25 mouse cellular contexts compared by ENCODE assay signal in genomic region chr19:44833391-44833790, GRCm38 (mm10).
DNase-seq lines count a peak whose midpoint lies in the region; ATAC-seq and TF ChIP-seq lines count a peak whose summit lies in the region.
"Had no signal": no experiment of that assay in that cellular context is flagged by ENCODE, and none has a peak within 500 bp of the region (broad histone marks: within the 10 kb centered on the region; RNA-seq: fewer than 3 reads in every experiment).

No protein-coding gene starts in this region.

- TF ChIP-seq CTCF in forebrain, postnatal 0 days (IDR thresholded peaks at IDR 0.05; ENCODE audit: low read depth), result no peak

- no peaks in the 10 kb centered on the region for H3K4me1 ChIP-seq in forebrain, postnatal 0 days (ENCODE audit: insufficient read depth)
- H3K4me1 ChIP-seq in forebrain, embryonic 12.5 days, result peaks cover 31% of the 10 kb centered on the region
- H3K4me1 ChIP-seq in kidney, embryonic 15.5 days, result peaks cover 67% of the 10 kb centered on the region
- H3K4me1 ChIP-seq in liver, embryonic 12.5 days, result peaks cover 9% of the 10 kb centered on the region; the same call in 1 of the 2 replicates

- WGBS in forebrain, postnatal 0 days, result 30% methylated on average over 1 of the region's 1 CpGs
- WGBS in forebrain, embryonic 12.5 days, result 44% methylated on average over 1 of the region's 1 CpGs
- 30% methylated on average over 1 of the region's 1 CpGs for WGBS in kidney, embryonic 15.5 days
- 41% methylated on average over 1 of the region's 1 CpGs for WGBS in liver, embryonic 12.5 days (ENCODE audit: insufficient replicate concordance)

- H3K4me2 ChIP-seq in forebrain, postnatal 0 days (ENCODE audit: low read depth), result no peak overlapping the region
- H3K4me2 ChIP-seq in forebrain, embryonic 12.5 days, result no peak overlapping the region
- H3K4me2 ChIP-seq in kidney, embryonic 15.5 days, result no peak overlapping the region
- H3K4me2 ChIP-seq in liver, embryonic 12.5 days, result no peak overlapping the region
- H3K4me2 ChIP-seq: liver, embryonic 13.5 days; midbrain, embryonic 12.5 days had no signal

- no peak overlapping the region for H3K27ac ChIP-seq in forebrain, postnatal 0 days (ENCODE audit: low read depth, low read length)
- H3K27ac ChIP-seq in forebrain, embryonic 12.5 days, result no peak overlapping the region
- H3K27ac ChIP-seq in kidney, embryonic 15.5 days, result peak overlapping the region; percentile 82
- H3K27ac ChIP-seq in liver, embryonic 12.5 days, result no peak overlapping the region
- H3K27ac ChIP-seq: hindbrain, embryonic 10.5 days; liver, embryonic 13.5 days; midbrain, embryonic 12.5 days had no signal

- no peak overlapping the region for H3K4me3 ChIP-seq in forebrain, postnatal 0 days (ENCODE audit: low read depth, low read length)
- no peak overlapping the region for H3K4me3 ChIP-seq in forebrain, embryonic 12.5 days (replicated peaks)
- no peak overlapping the region for H3K4me3 ChIP-seq in kidney, embryonic 15.5 days (replicated peaks)
- no peak overlapping the region for H3K4me3 ChIP-seq in liver, embryonic 12.5 days
- H3K4me3 ChIP-seq: hindbrain, embryonic 10.5 days; liver, embryonic 13.5 days; megakaryocyte, embryonic 14.5 days; midbrain, embryonic 12.5 days had no signal

- peak; percentile 53; the same call in 1 of the 2 replicates for ATAC-seq in forebrain, postnatal 0 days
- ATAC-seq in forebrain, embryonic 12.5 days (ENCODE audit: low FRiP score), result no peak
- no peak for ATAC-seq in kidney, embryonic 15.5 days (replicated peaks; ENCODE audit: low FRiP score)
- ATAC-seq in liver, embryonic 12.5 days, result no peak
- ATAC-seq: CD4-positive, CD25-positive, alpha-beta regulatory T cell, adult 4 months; forebrain, embryonic 16.5 days; lung, postnatal 0 days had no signal

- no peaks in the 10 kb centered on the region for H3K36me3 ChIP-seq in forebrain, postnatal 0 days (ENCODE audit: insufficient read depth)
- no peaks in the 10 kb centered on the region for H3K36me3 ChIP-seq in forebrain, embryonic 12.5 days (replicated peaks)
- H3K36me3 ChIP-seq in kidney, embryonic 15.5 days, result peaks cover 28% of the 10 kb centered on the region
- H3K36me3 ChIP-seq in liver, embryonic 12.5 days, result no peaks in the 10 kb centered on the region
- H3K36me3 ChIP-seq: hindbrain, embryonic 10.5 days; liver, embryonic 13.5 days; midbrain, embryonic 12.5 days had no signal

- no peak for DNase-seq in forebrain, postnatal 0 days
- DNase-seq in kidney, adult 11 months, result no peak
- DNase-seq in neural tube, embryonic 10.5 days (ENCODE audit: extremely low spot score, low spot score), result peak; percentile 11
- DNase-seq in spleen, postnatal 10 days (ENCODE audit: low spot score in 2 of 2), result no peak
- DNase-seq: adrenal gland, postnatal 25 days; cerebellum, adult 11-12 months; cerebellum, postnatal 36 days; heart, postnatal 14 days; kidney, adult 2 months; kidney, postnatal 14 days; liver, embryonic 13.5 days; lung, adult 18-20 months; lung, postnatal 4 days; right cerebral cortex, postnatal 4 days; thymus, adult 2 months; thymus, postnatal 36 days had no signal

- no peaks in the 10 kb centered on the region for H3K9me3 ChIP-seq in forebrain, postnatal 0 days (ENCODE audit: low read length)
- no peaks in the 10 kb centered on the region for H3K9me3 ChIP-seq in forebrain, embryonic 12.5 days
- H3K9me3 ChIP-seq in kidney, embryonic 15.5 days (replicated peaks), result no peaks in the 10 kb centered on the region
- no peaks in the 10 kb centered on the region for H3K9me3 ChIP-seq in liver, embryonic 12.5 days (replicated peaks)
- H3K9me3 ChIP-seq: hindbrain, embryonic 10.5 days; liver, embryonic 13.5 days; midbrain, embryonic 12.5 days had no signal

- peaks cover 45% of the 10 kb centered on the region for H3K27me3 ChIP-seq in forebrain, postnatal 0 days (ENCODE audit: insufficient read depth, low read length)
- peaks cover 84% of the 10 kb centered on the region for H3K27me3 ChIP-seq in forebrain, embryonic 12.5 days
- H3K27me3 ChIP-seq in kidney, embryonic 15.5 days, result peaks cover 61% of the 10 kb centered on the region
- peaks cover 99% of the 10 kb centered on the region for H3K27me3 ChIP-seq in liver, embryonic 12.5 days (replicated peaks)

- H3K9ac ChIP-seq in forebrain, postnatal 0 days, result no peak overlapping the region
- no peak overlapping the region for H3K9ac ChIP-seq in forebrain, embryonic 12.5 days
- no peak overlapping the region for H3K9ac ChIP-seq in kidney, embryonic 15.5 days
- H3K9ac ChIP-seq in liver, embryonic 12.5 days, result no peak overlapping the region
- H3K9ac ChIP-seq: liver, embryonic 13.5 days; midbrain, embryonic 12.5 days had no signal
